Mouse (Mus musculus): ENCODE results near the gene Snx29.

DNA sequence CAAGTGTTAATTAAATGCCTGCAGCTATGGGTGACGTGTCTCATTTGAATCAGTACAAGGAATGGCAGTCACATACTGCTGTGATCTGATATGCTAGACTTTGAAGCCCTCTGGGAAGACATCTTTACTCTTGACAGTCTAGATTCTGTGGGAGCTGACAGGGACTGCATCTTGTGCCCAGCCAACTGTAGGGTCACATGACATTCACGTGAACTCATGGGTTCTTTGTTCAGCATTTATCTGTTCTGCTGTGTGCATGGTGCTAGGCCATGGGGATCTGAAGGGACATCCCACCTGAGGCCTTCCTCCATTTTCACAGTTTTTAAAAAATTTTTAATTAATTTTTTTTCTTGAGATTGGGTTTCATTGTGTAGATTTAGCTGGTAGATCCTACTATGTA, 91.9 kb downstream of the Snx29 start:
- TF ChIP-seq CTCF (IDR thresholded peaks at IDR 0.05; ENCODE audit: low read depth, low read length): no peak
- TF ChIP-seq POLR2A (IDR thresholded peaks at IDR 0.05; ENCODE audit: borderline replicate concordance, low read depth, low read length): no peak
